ENCODE assay signal across 13 mouse cellular contexts in the genomic region with DNA sequence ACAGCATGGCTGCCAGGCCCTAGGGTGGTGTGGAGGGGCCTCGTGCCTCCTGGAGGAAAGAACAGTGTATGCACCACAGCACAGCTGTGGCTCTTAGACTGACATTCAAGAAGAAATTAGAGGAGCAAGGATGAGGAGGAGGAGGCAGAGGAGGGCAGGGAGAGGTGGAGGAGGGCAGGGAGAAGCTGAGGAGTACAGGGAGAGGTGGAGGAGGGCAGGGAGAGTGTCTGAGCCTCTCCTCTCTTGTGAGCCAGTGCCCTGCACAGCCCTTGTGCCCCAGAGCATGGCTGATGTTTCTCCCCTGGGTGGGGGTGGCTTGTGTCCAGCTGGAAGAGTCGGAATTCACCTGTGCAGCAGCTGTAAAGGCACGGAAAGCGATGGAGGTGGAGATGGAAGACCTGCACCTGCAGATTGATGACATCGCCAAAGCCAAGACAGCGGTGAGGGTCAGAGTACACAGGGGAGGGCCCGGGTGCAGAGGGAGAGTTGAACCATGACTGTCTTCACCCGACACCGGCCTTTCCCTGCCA. TPM values are rescaled to one million over a fixed set of nuclear protein-coding genes. Genes with fewer than 3 reads are reported as not detected.
A peak's percentile ranks its signal among the peaks of the same experiment; 100 is the strongest.
DNase-seq lines count a peak whose midpoint lies in the region; ATAC-seq and TF ChIP-seq lines count a peak whose summit lies in the region.
"Had no signal": no experiment of that assay in that cellular context is flagged by ENCODE, and none has a peak within 500 bp of the region (broad histone marks: within the 10 kb centered on the region; RNA-seq: fewer than 3 reads in every experiment).

No protein-coding gene starts in this region.

- TF ChIP-seq EP300 in liver, postnatal 0 days (IDR thresholded peaks at IDR 0.05; ENCODE audit: low read depth) = no peak

- TF ChIP-seq CTCF in layer of hippocampus, adult 2 months (conservative IDR thresholded peaks at IDR 0.05) = no peak
- TF ChIP-seq CTCF in kidney, postnatal 0 days (IDR thresholded peaks at IDR 0.05; ENCODE audit: low read depth) = 0 out of 2 replicates have a peak, but pooled peaks have one; percentile 5
- no peak for TF ChIP-seq CTCF in liver, postnatal 0 days (IDR thresholded peaks at IDR 0.05; ENCODE audit: low read depth)

- no peak for ATAC-seq in hindbrain, embryonic 15.5 days (ENCODE audit: low FRiP score, low read depth)
- ATAC-seq in kidney, postnatal 0 days (replicated peaks; ENCODE audit: low FRiP score, low read depth) = peak; percentile 75
- no peak for ATAC-seq in neural tube, embryonic 15.5 days (ENCODE audit: low FRiP score)
- ATAC-seq in liver, postnatal 0 days = no peak

- no peak for DNase-seq in layer of hippocampus, adult 2 months (ENCODE audit: low spot score in 2 of 2)
- no peak for DNase-seq in layer of hippocampus, adult 9-10 months (ENCODE audit: low spot score)
- DNase-seq in kidney, postnatal 0 days (ENCODE audit: low spot score) = peak; percentile 60
- no peak for DNase-seq in spleen, adult 12 weeks (ENCODE audit: low spot score)
- DNase-seq in liver, postnatal 0 days = no peak
- DNase-seq in lung, postnatal 25 days (ENCODE audit: low spot score) = no peak
- DNase-seq: lung, adult 2 months; thymus, adult 2 months had no signal

- H3K9ac ChIP-seq in hindbrain, embryonic 15.5 days = no peak overlapping the region
- no peak overlapping the region for H3K9ac ChIP-seq in kidney, postnatal 0 days (ENCODE audit: low read depth, low read length)
- peak overlapping the region; percentile 20; the same call in 1 of the 2 replicates for H3K9ac ChIP-seq in neural tube, embryonic 15.5 days (replicated peaks)
- H3K9ac ChIP-seq in liver, postnatal 0 days (replicated peaks) = no peak overlapping the region
- H3K9ac ChIP-seq: embryonic facial prominence, embryonic 12.5 days had no signal

- H3K36me3 ChIP-seq in hindbrain, embryonic 15.5 days = peaks cover 35% of the 10 kb centered on the region
- peaks cover 60% of the 10 kb centered on the region for H3K36me3 ChIP-seq in kidney, postnatal 0 days (ENCODE audit: insufficient read depth, low read length)
- peaks cover 48% of the 10 kb centered on the region for H3K36me3 ChIP-seq in neural tube, embryonic 15.5 days
- H3K36me3 ChIP-seq in liver, postnatal 0 days (replicated peaks; ENCODE audit: insufficient read depth, low read length) = peaks cover 80% of the 10 kb centered on the region

- H3K4me1 ChIP-seq in hindbrain, embryonic 15.5 days (replicated peaks) = peaks cover 66% of the 10 kb centered on the region
- H3K4me1 ChIP-seq in kidney, postnatal 0 days (replicated peaks; ENCODE audit: insufficient read depth, low read length) = no peaks in the 10 kb centered on the region; the same call in 1 of the 2 replicates
- peaks cover 70% of the 10 kb centered on the region for H3K4me1 ChIP-seq in neural tube, embryonic 15.5 days
- H3K4me1 ChIP-seq in liver, postnatal 0 days (ENCODE audit: insufficient read depth) = no peaks in the 10 kb centered on the region

- peak overlapping the region; percentile 75 for H3K27ac ChIP-seq in layer of hippocampus, adult 2 months
- H3K27ac ChIP-seq in hindbrain, embryonic 15.5 days (replicated peaks) = peak overlapping the region; percentile 54
- H3K27ac ChIP-seq in kidney, postnatal 0 days = no peak overlapping the region
- H3K27ac ChIP-seq in neural tube, embryonic 15.5 days (replicated peaks) = peak overlapping the region; percentile 72
- H3K27ac ChIP-seq in liver, postnatal 0 days (ENCODE audit: low read depth) = no peak overlapping the region
- H3K27ac ChIP-seq: embryonic facial prominence, embryonic 12.5 days; heart, embryonic 10.5 days had no signal

- H3K4me3 ChIP-seq in layer of hippocampus, adult 2 months = no peak overlapping the region
- H3K4me3 ChIP-seq in hindbrain, embryonic 15.5 days = no peak overlapping the region
- H3K4me3 ChIP-seq in kidney, postnatal 0 days (replicated peaks; ENCODE audit: low read depth, low read length) = no peak overlapping the region
- H3K4me3 ChIP-seq in neural tube, embryonic 15.5 days (replicated peaks) = no peak overlapping the region
- no peak overlapping the region for H3K4me3 ChIP-seq in liver, postnatal 0 days (ENCODE audit: low read depth, low read length)
- H3K4me3 ChIP-seq: embryonic facial prominence, embryonic 12.5 days; heart, embryonic 10.5 days had no signal

- H3K9me3 ChIP-seq in hindbrain, embryonic 15.5 days = no peaks in the 10 kb centered on the region
- H3K9me3 ChIP-seq in kidney, postnatal 0 days (replicated peaks; ENCODE audit: low read length) = no peaks in the 10 kb centered on the region
- no peaks in the 10 kb centered on the region for H3K9me3 ChIP-seq in neural tube, embryonic 15.5 days (replicated peaks)
- no peaks in the 10 kb centered on the region for H3K9me3 ChIP-seq in liver, postnatal 0 days (ENCODE audit: low read length)
- H3K9me3 ChIP-seq: embryonic facial prominence, embryonic 12.5 days; G1E; heart, embryonic 10.5 days had no signal

- 39% methylated on average over 9 of the region's 9 CpGs for WGBS in hindbrain, embryonic 15.5 days
- WGBS in kidney, postnatal 0 days = 36% methylated on average over 9 of the region's 9 CpGs
- WGBS in neural tube, embryonic 15.5 days = 43% methylated on average over 9 of the region's 9 CpGs
- WGBS in liver, postnatal 0 days (ENCODE audit: insufficient replicate concordance) = 74% methylated on average over 9 of the region's 9 CpGs

- H3K4me2 ChIP-seq in hindbrain, embryonic 15.5 days = no peak overlapping the region
- no peak overlapping the region for H3K4me2 ChIP-seq in kidney, postnatal 0 days (ENCODE audit: low read length)
- no peak overlapping the region for H3K4me2 ChIP-seq in neural tube, embryonic 15.5 days
- no peak overlapping the region for H3K4me2 ChIP-seq in liver, postnatal 0 days (ENCODE audit: low read depth, low read length)
- H3K4me2 ChIP-seq: embryonic facial prominence, embryonic 12.5 days had no signal

- H3K27me3 ChIP-seq in hindbrain, embryonic 15.5 days = no peaks in the 10 kb centered on the region
- H3K27me3 ChIP-seq in kidney, postnatal 0 days (ENCODE audit: insufficient read depth, low read length) = no peaks in the 10 kb centered on the region
- no peaks in the 10 kb centered on the region for H3K27me3 ChIP-seq in neural tube, embryonic 15.5 days (replicated peaks)
- no peaks in the 10 kb centered on the region for H3K27me3 ChIP-seq in liver, postnatal 0 days (ENCODE audit: insufficient read depth, low read length)

RNA-seq across cellular contexts. Expression of gene Pipox, which starts 46.2 kb away (rescaled TPM):
- 1 to 10 TPM in 1 of 2 experiments, under 1 TPM in 1; 0.84 to 1.2 TPM for total RNA-seq in layer of hippocampus, adult 2 months (2021)
- 5.1 and 5.6 TPM in 2 replicates for polyA plus RNA-seq in hindbrain, embryonic 15.5 days (2015; fragmentation: Nextera tagmentation; extraction: Ambion mirVana)
- 20.9 and 24.3 TPM in 2 replicates for polyA plus RNA-seq in kidney, postnatal 0 days (2015; fragmentation: Nextera tagmentation; extraction: Ambion mirVana)
- polyA plus RNA-seq in neural tube, embryonic 15.5 days (2015; fragmentation: Nextera tagmentation; extraction: Ambion mirVana) = 5.4 and 5.5 TPM in 2 replicates
- polyA plus RNA-seq in liver, postnatal 0 days (2015; fragmentation: Nextera tagmentation; extraction: Ambion mirVana) = 48.9 and 53.4 TPM in 2 replicates
- total RNA-seq: G1E had no signal
- polyA plus RNA-seq: G1E had no signal

Comparison
In these comparisons a context has a peak if more than half of its experiments do, and no peak if none do; other contexts are left out.
1. H3K27ac ChIP-seq: peak in layer of hippocampus, adult 2 months (single experiment), hindbrain, embryonic 15.5 days (single experiment) and neural tube, embryonic 15.5 days (single experiment); none in kidney, postnatal 0 days (single experiment) and liver, postnatal 0 days (single experiment).